8 mouse cellular contexts compared by ENCODE assay signal in the genomic region with DNA sequence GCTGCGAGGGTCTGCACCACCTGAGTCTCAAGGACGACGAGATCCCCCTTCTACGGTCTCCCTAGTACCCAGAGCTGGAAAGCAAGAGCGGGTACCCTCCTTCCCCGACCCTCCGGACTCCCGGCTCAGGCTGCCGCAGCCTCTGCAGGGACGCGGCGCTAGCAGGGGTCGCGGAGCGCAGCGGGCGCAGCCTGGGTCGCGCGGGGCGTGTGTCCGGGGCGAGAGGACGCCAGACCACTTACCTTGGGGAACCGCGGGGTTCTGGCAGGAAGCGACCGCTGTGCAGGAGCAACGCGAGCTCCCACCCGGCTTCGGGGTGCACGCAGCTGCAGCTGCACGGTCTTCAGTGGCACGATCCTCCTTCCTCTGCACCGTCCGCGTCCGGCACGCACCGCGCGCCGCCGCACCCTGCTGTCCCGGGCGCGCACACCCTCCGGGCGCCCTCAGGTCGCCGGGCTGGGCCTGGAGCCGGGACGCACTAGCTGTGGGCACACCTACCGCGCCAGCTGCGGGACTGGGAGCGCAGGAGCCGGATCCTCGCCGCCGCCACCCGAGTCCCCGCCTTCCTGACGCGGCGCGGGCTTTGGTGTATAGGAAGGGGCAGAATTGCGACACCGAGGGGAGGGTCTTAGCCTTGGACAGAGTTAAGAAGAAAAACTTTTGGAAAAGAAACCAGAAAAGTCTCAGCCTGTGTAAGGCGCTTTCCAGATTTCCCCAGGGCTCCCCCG. TPM values are rescaled to one million over a fixed set of nuclear protein-coding genes. Genes with fewer than 3 reads are reported as not detected.
DNase-seq lines count a peak whose midpoint lies in the region; ATAC-seq and TF ChIP-seq lines count a peak whose summit lies in the region.

Gene Kank4, minus strand, starts transcription at position 354 of the 728 bp plus-strand sequence.

- H3K4me1 ChIP-seq in ES-E14 (ENCODE audit: control insufficient read depth in 2 of 2, insufficient read depth in 2 of 2, low read length in 2 of 2, poor library complexity in 1 of 2): peaks cover 2 to 9% of the 10 kb centered on the region in 2 experiments; a peak in 2 of 4 replicates
- peaks cover 4% of the 10 kb centered on the region; the same call in 1 of the 2 replicates for H3K4me1 ChIP-seq in hindbrain, embryonic 14.5 days (replicated peaks; ENCODE audit: control insufficient read depth, insufficient read depth, low read length)
- H3K4me1 ChIP-seq in midbrain, postnatal 0 days (ENCODE audit: insufficient read depth, low read length): no peaks in the 10 kb centered on the region

- in situ Hi-C loops in ES-E14 (cut with MboI; ENCODE audit: low sequenced_read_pairs in 2 of 2, unreplicated experiment in 2 of 2): no loop called here

- H3K4me3 ChIP-seq in ES-E14 (ENCODE audit: insufficient read depth in 1 of 2, low read depth in 1 of 2, low read length in 2 of 2, poor library complexity in 1 of 2, severe bottlenecking in 1 of 2): peak within 1 kb of the TSS; percentile 84 to 88
- peak within 1 kb of the TSS; percentile 87 for H3K4me3 ChIP-seq in gastrocnemius, adult 2 months
- H3K4me3 ChIP-seq in hindbrain, embryonic 14.5 days (replicated peaks; ENCODE audit: low read length): peak within 1 kb of the TSS; percentile 80
- H3K4me3 ChIP-seq in midbrain, postnatal 0 days (ENCODE audit: low read depth, low read length): peak within 1 kb of the TSS; percentile 78

- no peaks in the 10 kb centered on the region for H3K36me3 ChIP-seq in ES-E14 (ENCODE audit: control insufficient read depth, insufficient read depth, low read length, poor library complexity, severe bottlenecking)
- no peaks in the 10 kb centered on the region for H3K36me3 ChIP-seq in hindbrain, embryonic 14.5 days (replicated peaks; ENCODE audit: control insufficient read depth, insufficient read depth)
- no peaks in the 10 kb centered on the region for H3K36me3 ChIP-seq in midbrain, postnatal 0 days (ENCODE audit: insufficient read depth, low read length)

- H3K27me3 ChIP-seq in hindbrain, embryonic 14.5 days (ENCODE audit: control insufficient read depth, insufficient read depth, low read length): peaks cover 41% of the 10 kb centered on the region
- H3K27me3 ChIP-seq in midbrain, postnatal 0 days (ENCODE audit: insufficient read depth, low read length): peaks cover 19% of the 10 kb centered on the region

- no peak for TF ChIP-seq CTCF in gastrocnemius, adult 2 months (IDR thresholded peaks at IDR 0.05)
- no peak for TF ChIP-seq CTCF in midbrain, postnatal 0 days (IDR thresholded peaks at IDR 0.05)

- peak within 1 kb of the TSS; percentile 69 for H3K9ac ChIP-seq in ES-E14 (ENCODE audit: insufficient read depth, low read depth, low read length, poor library complexity, severe bottlenecking)
- H3K9ac ChIP-seq in hindbrain, embryonic 14.5 days: peak within 1 kb of the TSS; percentile 72
- H3K9ac ChIP-seq in midbrain, postnatal 0 days (replicated peaks; ENCODE audit: low read length, poor library complexity, severe bottlenecking): peak within 1 kb of the TSS; percentile 63

- no peaks in the 10 kb centered on the region for H3K9me3 ChIP-seq in ES-E14 (ENCODE audit: control insufficient read depth, insufficient read depth, low read depth, low read length)
- H3K9me3 ChIP-seq in hindbrain, embryonic 14.5 days (ENCODE audit: control insufficient read depth, low read length): no peaks in the 10 kb centered on the region
- no peaks in the 10 kb centered on the region for H3K9me3 ChIP-seq in midbrain, postnatal 0 days (ENCODE audit: low read length)

- WGBS in hindbrain, embryonic 14.5 days: under 1% methylated on average over 66 of the region's 72 CpGs
- under 1% methylated on average over 61 of the region's 72 CpGs for WGBS in midbrain, postnatal 0 days

- peak; percentile 69 for ATAC-seq in hindbrain, embryonic 14.5 days (ENCODE audit: low FRiP score)
- peak; percentile 61; the same call in 1 of the 2 replicates for ATAC-seq in midbrain, postnatal 0 days (ENCODE audit: low FRiP score)
- ATAC-seq in monocyte, adult 5-6 weeks (replicated peaks; ENCODE audit: insufficient number of reproducible peaks, low FRiP score, low TSS enrichment, poor library complexity, severe bottlenecking): no peak

- no peak within 1 kb of the TSS for H3K27ac ChIP-seq in ES-E14 (ENCODE audit: insufficient read depth, low read depth, low read length, poor library complexity, severe bottlenecking)
- H3K27ac ChIP-seq in gastrocnemius, adult 2 months: peak within 1 kb of the TSS; percentile 78
- no peak within 1 kb of the TSS for H3K27ac ChIP-seq in hindbrain, embryonic 14.5 days
- H3K27ac ChIP-seq in midbrain, postnatal 0 days (ENCODE audit: low read depth, low read length): no peak within 1 kb of the TSS

- intact Hi-C loops in gastrocnemius, adult 2 months (cut with DNase I): no loop called here

- H3K4me2 ChIP-seq in hindbrain, embryonic 14.5 days (replicated peaks): peak within 1 kb of the TSS; percentile 100
- peak within 1 kb of the TSS; percentile 99 for H3K4me2 ChIP-seq in midbrain, postnatal 0 days (ENCODE audit: low read depth, low read length, poor library complexity, severe bottlenecking)

- no peak for DNase-seq in ES-E14 (ENCODE audit: low read depth, low spot score)
- peak; percentile 51 for DNase-seq in adrenal gland, postnatal 25 days
- peak; percentile 65 for DNase-seq in gastrocnemius, adult 2 months
- DNase-seq in hindbrain, embryonic 14.5 days (ENCODE audit: low spot score): peak; percentile 44
- DNase-seq in liver: peak; percentile 32
- DNase-seq in midbrain, postnatal 0 days (ENCODE audit: low spot score): peak; percentile 26
- peak; percentile 29 for DNase-seq in urinary bladder, adult 2 months (ENCODE audit: low spot score)

TF ChIP-seq in ES-E14, 5 proteins besides CTCF, POLR2A, EP300 and RAD21:
- TF ChIP-seq MAFK (IDR thresholded peaks at IDR 0.05; ENCODE audit: insufficient read depth, low read depth, low read length): no peak
- peak; percentile 23; the same call in 1 of the 2 replicates for TF ChIP-seq HCFC1 (IDR thresholded peaks at IDR 0.05; ENCODE audit: borderline replicate concordance, insufficient read depth, low read length)
TF ChIP-seq in ES-E14: peak in this region for 1.

RNA-seq across cellular contexts. Expression of gene Kank4, which starts in this region (rescaled TPM):
- 4.0 and 5.4 TPM in 2 replicates for total RNA-seq in ES-E14 (2012; rRNA removed)
- 1.7 and 2.1 TPM in 2 replicates for total RNA-seq in adrenal gland, postnatal 25 days (2021)
- 1 to 10 TPM in 1 of 2 experiments, under 1 TPM in 1; 0.69 to 1.3 TPM for total RNA-seq in gastrocnemius, adult 2 months (2021)
- 0.95 and 1.0 TPM in 2 replicates for polyA plus RNA-seq in hindbrain, embryonic 14.5 days (2014; fragmentation: Nextera tagmentation; extraction: Ambion mirVana)
- total RNA-seq in midbrain, postnatal 0 days (2014; rRNA removed): 4.2 and 4.4 TPM in 2 replicates
- 0.32 and 0.49 TPM in 2 replicates for polyA plus RNA-seq in midbrain, postnatal 0 days (2015; fragmentation: Nextera tagmentation; extraction: Ambion mirVana)
- 2.2 TPM in 2 replicates for polyA plus RNA-seq in urinary bladder, adult 2 months (2012; rRNA removed)
- not detected in 3 replicates for total RNA-seq in monocyte, adult 5-6 weeks (2017)
